Mouse (Mus musculus): ENCODE data around the gene Hjurp. TPM values are rescaled to one million over a fixed set of nuclear protein-coding genes. Genes with fewer than 3 reads are reported as not detected.

The Hjurp gene
- polyA plus RNA-seq, 1 experiment: 34.3 TPM

DNA sequence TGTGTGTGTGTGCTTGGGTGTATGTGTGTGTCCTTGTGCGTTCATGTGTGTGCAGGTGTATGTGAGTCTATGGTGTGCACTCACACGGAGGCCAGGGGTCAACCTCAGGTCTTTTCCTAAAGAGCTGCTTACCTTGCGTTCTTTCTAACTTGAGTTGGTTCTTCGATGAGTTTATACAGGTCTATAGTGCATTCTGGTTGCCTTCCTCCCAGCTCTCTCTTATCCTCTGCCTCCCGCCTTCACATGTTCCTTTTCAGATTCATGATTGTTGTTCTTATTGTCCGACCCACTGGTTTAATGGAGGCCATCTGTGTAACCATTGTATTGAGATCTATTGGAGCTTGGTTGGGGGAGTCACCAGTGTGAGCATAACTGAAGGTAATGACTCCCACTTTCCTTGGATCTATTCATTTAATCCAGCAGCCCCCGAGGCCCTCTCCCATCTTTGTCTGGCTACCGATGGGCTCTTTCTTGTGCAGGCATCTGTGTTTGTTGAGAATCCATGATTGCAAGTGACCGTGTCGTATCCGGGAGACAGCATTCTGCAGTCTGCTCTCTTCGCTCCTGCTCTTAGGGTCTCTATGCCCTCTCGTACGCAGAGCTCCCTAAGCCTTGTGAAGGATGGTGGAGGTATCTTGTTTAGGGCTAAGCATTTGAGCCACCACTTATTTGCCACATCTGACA, 24.8 kb upstream of the Hjurp start:
- Histone ChIP-seq H3K4me1 (ENCODE audit: control insufficient read depth, insufficient read depth, low read length) (no peaks in the 10 kb centered on the region), H3K4me3 (ENCODE audit: control insufficient read depth, low read depth, low read length) (no peak overlapping the region), H3K27me3 (ENCODE audit: control insufficient read depth, insufficient read depth, low read length) (no peaks in the 10 kb centered on the region), H3K36me3 (ENCODE audit: control insufficient read depth, insufficient read depth, low read length) (no peaks in the 10 kb centered on the region), H3K27ac (ENCODE audit: control insufficient read depth, insufficient read depth, low read depth, low read length) (no peak overlapping the region)
- TF ChIP-seq CTCF (IDR thresholded peaks at IDR 0.05; ENCODE audit: control insufficient read depth, insufficient read depth, insufficient replicate concordance, low read depth, low read length): no peak
- no peak for TF ChIP-seq POLR2A (IDR thresholded peaks at IDR 0.05; ENCODE audit: control insufficient read depth, low read depth, low read length)

DNA sequence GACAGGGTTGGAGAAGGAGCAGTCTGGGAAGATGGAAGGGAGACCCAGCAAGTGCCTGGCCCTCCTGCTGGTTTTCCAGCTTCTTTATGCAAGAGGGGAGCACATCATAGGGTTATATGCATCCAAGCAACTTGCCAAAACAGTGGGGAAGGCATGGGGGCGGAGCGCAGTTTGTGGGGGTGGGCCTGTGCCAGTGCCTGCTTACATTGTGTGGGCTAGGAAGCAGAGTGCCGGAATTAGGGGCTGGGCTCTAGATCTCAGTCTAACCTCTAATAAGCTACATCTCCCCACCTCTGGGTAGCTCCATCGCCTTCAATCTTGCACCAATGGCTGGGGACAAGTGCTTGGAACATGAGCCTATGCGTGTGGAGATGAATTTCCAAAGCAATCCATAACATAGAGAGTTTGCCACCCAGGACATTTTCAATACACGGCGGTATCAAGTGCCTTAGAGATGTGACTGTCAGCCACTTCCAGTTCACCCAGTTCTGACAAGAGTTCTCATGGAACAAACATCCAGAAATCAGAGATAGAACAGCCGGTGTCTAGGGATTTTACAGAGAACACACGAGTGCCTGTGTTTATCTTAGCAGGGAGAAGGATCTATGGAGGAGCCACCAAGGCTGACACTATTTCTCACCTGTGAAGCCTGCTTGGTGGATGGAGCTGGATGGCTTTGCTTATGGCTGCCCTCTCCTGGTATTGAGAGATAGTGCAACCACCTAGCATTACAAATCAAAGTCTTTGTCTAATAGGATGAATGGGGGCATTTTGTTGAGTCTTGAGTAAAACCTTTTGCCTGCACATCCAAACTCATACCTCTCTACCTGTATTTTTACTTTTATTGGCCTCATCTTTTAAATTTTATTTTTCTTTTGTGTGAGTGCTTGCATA, 23.9 kb upstream of the Hjurp start:
- H3K36me3 ChIP-seq (ENCODE audit: control insufficient read depth, insufficient read depth, low read length): no peaks in the 10 kb centered on the region
- H3K27ac ChIP-seq (ENCODE audit: control insufficient read depth, insufficient read depth, low read depth, low read length): no peak overlapping the region
- TF ChIP-seq POLR2A (IDR thresholded peaks at IDR 0.05; ENCODE audit: control insufficient read depth, low read depth, low read length): no peak
- TF ChIP-seq CTCF (IDR thresholded peaks at IDR 0.05; ENCODE audit: control insufficient read depth, insufficient read depth, insufficient replicate concordance, low read depth, low read length): no peak
- no peaks in the 10 kb centered on the region for H3K4me1 ChIP-seq (ENCODE audit: control insufficient read depth, insufficient read depth, low read length)
- no peaks in the 10 kb centered on the region for H3K27me3 ChIP-seq (ENCODE audit: control insufficient read depth, insufficient read depth, low read length)
- H3K4me3 ChIP-seq (ENCODE audit: control insufficient read depth, low read depth, low read length): no peak overlapping the region

DNA sequence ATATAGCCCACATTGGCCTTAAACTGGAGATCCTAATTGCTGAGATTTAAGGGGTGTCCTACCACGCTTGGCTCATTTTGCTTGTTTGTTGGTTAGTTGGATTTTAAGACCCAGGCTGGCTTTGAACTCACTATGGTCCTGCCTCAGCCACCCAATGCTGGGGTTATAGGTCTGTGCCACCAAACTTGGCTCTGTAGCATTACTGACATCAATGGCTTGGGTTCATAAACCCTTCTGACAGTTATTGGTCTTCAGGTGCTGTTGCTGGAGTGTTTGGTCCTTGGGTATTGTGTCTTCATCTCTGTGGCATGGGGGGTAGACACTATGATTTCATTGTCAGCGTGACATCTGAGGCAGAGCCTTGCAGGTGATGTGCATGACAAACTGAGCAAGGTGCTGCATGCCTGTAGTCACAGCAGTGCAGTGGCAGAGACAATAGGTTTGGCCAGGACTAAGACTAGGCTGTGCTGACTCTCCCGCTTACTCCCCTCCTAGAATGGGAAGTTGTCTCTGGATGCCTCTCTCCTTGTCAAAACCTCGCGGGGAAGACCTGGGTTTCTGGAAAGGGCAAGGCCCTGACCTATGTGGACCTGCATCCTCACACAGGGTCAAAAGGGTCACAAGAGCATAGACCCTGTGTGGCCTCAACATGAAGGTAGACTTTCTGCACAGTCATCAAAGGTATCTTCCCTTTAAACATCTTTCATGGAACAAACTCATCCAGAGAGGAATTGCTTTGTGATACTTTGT, 23.0 kb upstream of the Hjurp start:
- no peaks in the 10 kb centered on the region for H3K27me3 ChIP-seq (ENCODE audit: control insufficient read depth, insufficient read depth, low read length)
- H3K4me3 ChIP-seq (ENCODE audit: control insufficient read depth, low read depth, low read length): no peak overlapping the region
- no peaks in the 10 kb centered on the region for H3K36me3 ChIP-seq (ENCODE audit: control insufficient read depth, insufficient read depth, low read length)
- H3K27ac ChIP-seq (ENCODE audit: control insufficient read depth, insufficient read depth, low read depth, low read length): no peak overlapping the region
- H3K4me1 ChIP-seq (ENCODE audit: control insufficient read depth, insufficient read depth, low read length): no peaks in the 10 kb centered on the region
- TF ChIP-seq POLR2A (IDR thresholded peaks at IDR 0.05; ENCODE audit: control insufficient read depth, low read depth, low read length) (no peak), CTCF (IDR thresholded peaks at IDR 0.05; ENCODE audit: control insufficient read depth, insufficient read depth, insufficient replicate concordance, low read depth, low read length) (no peak)

DNA sequence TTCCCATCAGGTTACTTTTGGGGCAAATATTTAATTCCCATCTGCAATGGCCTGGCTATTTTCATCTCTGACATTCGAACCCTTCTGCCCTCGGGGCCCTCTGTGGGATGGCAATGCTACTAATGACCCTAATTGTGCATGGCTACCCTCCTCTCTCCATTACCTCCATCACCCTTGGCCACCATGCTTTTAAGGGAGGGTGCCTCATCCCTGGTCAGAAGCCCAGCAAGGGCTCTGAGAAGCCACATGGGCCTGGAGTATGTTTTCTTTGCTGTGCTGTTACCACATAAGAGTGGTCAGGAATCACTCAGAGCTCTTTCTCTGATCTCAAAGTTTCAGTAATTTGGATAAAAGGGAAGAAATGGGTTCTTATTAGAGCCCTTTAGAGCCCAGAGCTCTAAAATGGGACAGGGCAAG, 22.1 kb upstream of the Hjurp start:
- no peak overlapping the region for H3K4me3 ChIP-seq (ENCODE audit: control insufficient read depth, low read depth, low read length)
- no peaks in the 10 kb centered on the region for H3K4me1 ChIP-seq (ENCODE audit: control insufficient read depth, insufficient read depth, low read length)
- no peak overlapping the region for H3K27ac ChIP-seq (ENCODE audit: control insufficient read depth, insufficient read depth, low read depth, low read length)
- TF ChIP-seq CTCF (IDR thresholded peaks at IDR 0.05; ENCODE audit: control insufficient read depth, insufficient read depth, insufficient replicate concordance, low read depth, low read length) (no peak), POLR2A (IDR thresholded peaks at IDR 0.05; ENCODE audit: control insufficient read depth, low read depth, low read length) (no peak)
- no peaks in the 10 kb centered on the region for H3K36me3 ChIP-seq (ENCODE audit: control insufficient read depth, insufficient read depth, low read length)
- H3K27me3 ChIP-seq (ENCODE audit: control insufficient read depth, insufficient read depth, low read length): no peaks in the 10 kb centered on the region

DNA sequence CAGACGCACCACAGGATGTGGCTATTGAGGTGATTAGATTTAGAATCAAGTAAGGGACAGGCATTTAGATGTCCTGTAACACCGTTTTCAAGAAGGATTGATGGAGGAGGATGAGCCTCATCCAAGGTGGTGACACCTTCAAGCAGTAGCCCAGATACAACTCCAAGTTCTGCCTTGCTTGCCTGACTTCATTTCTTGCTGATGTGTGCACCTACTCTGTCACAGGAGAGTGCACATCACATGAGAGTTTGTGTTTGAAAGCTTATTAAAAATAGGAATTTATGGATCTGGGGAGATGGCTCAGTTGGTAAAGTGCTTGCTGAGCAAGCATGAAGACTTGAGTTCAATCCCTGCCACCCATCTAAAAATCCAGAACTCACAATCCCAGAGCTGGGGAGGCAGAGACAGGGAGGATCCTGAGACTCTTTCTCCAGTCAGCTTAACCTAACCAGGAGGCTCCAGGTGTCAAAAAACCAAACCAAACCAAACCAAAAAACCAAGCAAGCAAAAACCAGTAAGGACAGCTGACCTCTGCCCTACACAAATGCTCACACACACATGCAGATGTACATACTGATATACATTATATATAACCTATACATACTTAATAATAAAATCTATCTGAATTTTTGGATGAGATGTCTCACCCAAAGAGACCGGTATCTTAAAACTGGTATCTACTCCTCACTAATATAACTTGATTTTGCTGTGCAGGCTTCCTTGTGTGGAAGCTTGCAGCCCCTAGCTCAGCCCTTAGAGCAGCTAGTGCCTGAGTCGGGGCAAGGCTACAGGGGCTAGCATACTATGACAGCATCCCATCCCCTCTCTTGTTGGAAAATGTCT, 21.5 kb upstream of the Hjurp start:
- H3K4me3 ChIP-seq (ENCODE audit: control insufficient read depth, low read depth, low read length): no peak overlapping the region
- no peaks in the 10 kb centered on the region for H3K27me3 ChIP-seq (ENCODE audit: control insufficient read depth, insufficient read depth, low read length)
- no peaks in the 10 kb centered on the region for H3K4me1 ChIP-seq (ENCODE audit: control insufficient read depth, insufficient read depth, low read length)
- TF ChIP-seq CTCF (IDR thresholded peaks at IDR 0.05; ENCODE audit: control insufficient read depth, insufficient read depth, insufficient replicate concordance, low read depth, low read length) (no peak), POLR2A (IDR thresholded peaks at IDR 0.05; ENCODE audit: control insufficient read depth, low read depth, low read length) (no peak)
- H3K36me3 ChIP-seq (ENCODE audit: control insufficient read depth, insufficient read depth, low read length): no peaks in the 10 kb centered on the region
- no peak overlapping the region for H3K27ac ChIP-seq (ENCODE audit: control insufficient read depth, insufficient read depth, low read depth, low read length)

DNA sequence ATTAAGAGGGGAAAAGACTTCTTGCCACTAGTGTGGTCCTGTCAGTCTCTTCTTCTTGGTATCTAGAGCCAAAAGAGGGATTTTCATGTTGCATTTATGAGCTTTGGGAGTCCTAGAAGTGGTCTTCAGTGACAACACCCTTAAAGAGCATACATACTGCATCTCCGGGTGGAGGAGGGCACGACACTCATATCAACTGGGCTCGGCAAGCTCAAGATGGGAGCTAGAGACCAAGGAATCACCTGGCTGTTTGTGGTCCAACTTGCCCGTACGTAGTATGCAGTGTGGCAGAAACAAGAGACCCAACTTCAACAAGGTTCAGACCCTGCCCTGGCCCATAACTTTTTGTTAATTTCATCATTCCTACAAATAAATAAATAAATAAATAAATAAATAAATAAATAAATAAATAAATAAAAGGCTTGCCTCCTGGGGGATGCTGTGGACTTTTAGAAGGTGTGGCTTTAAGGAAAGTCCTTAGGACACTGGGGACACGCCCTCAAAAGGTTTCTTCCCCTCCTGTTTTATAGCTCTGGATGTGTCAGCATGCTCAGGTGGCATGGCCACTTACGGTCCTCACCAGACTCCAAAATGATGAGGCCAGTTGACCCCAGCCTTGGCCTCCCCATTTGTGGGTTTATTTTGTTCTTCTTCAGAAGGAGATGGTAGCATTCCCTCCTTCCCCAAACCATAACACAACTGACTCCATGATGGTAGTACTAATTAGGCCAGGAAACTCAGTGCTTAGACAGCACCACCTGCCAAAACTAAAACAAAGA, 20.2 kb upstream of the Hjurp start:
- no peak for TF ChIP-seq POLR2A (IDR thresholded peaks at IDR 0.05; ENCODE audit: control insufficient read depth, low read depth, low read length)
- no peak for TF ChIP-seq CTCF (IDR thresholded peaks at IDR 0.05; ENCODE audit: control insufficient read depth, insufficient read depth, insufficient replicate concordance, low read depth, low read length)

More for the DNA sequence above, 20.2 kb upstream of the Hjurp start:
- H3K4me3 ChIP-seq (ENCODE audit: control insufficient read depth, low read depth, low read length): no peak overlapping the region
- no peaks in the 10 kb centered on the region for H3K27me3 ChIP-seq (ENCODE audit: control insufficient read depth, insufficient read depth, low read length)
- no peak overlapping the region for H3K27ac ChIP-seq (ENCODE audit: control insufficient read depth, insufficient read depth, low read depth, low read length)
- no peaks in the 10 kb centered on the region for H3K36me3 ChIP-seq (ENCODE audit: control insufficient read depth, insufficient read depth, low read length)
- no peaks in the 10 kb centered on the region for H3K4me1 ChIP-seq (ENCODE audit: control insufficient read depth, insufficient read depth, low read length)
